Mouse (Mus musculus): ENCODE results near the gene Ahcyl2.

GRCm38 (mm10) chr6:29794582-29794981 lies 26.8 kb downstream of the Ahcyl2 start:
- TF ChIP-seq CTCF (IDR thresholded peaks at IDR 0.05; ENCODE audit: low read depth, low read length) (no peak), POLR2A (IDR thresholded peaks at IDR 0.05; ENCODE audit: insufficient read depth, low read length) (no peak)

All from ES-Bruce4 (cell line).